Mouse (Mus musculus) embryonic fibroblast, embryonic 13.5 days (primary cell): ENCODE measurements around the gene Moxd2.

Experiments used
- CTCF ChIP-seq: IDR thresholded peaks from 2 replicates; pipeline ENCODE4 v1.5.1; 2011; ENCODE audit warnings: mild to moderate bottlenecking, control low read depth, low read length, moderate library complexity, borderline replicate concordance; ENCODE audit not compliant: insufficient read depth
- POLR2A ChIP-seq: IDR thresholded peaks from 2 replicates; pipeline ENCODE4 v1.6.1; 2011; ENCODE audit warnings: low read depth, mild to moderate bottlenecking, control low read depth, low read length, moderate library complexity

- TF ChIP-seq POLR2A (no peak), CTCF (no peak)
Observed at GRCm38 (mm10) chr6:40887394-40887793, at the start of gene Moxd2.
